Mouse (Mus musculus): ENCODE measurements at regions not wholly inside any gene's neighbourhood (a gene's known extent, or its start where the extent isn't known, plus 50 kb on each side); places are given as distances from the start of the nearest gene placed in this dataset.
"Not testable (repeated sequence)": the region's sequence is repeated elsewhere in the genome, so short reads cannot be mapped to it uniquely, and the experiment has no call there.

- H3K27ac ChIP-seq (replicated peaks; ENCODE audit: low read depth, low read length); H3K36me3 ChIP-seq (ENCODE audit: control insufficient read depth, insufficient read depth, low read length); H3K27me3 ChIP-seq (replicated peaks; ENCODE audit: control insufficient read depth, insufficient read depth, low read length); H3K9ac ChIP-seq (ENCODE audit: low read depth, low read length); H3K9me3 ChIP-seq (ENCODE audit: control insufficient read depth, low read length); ATAC-seq (ENCODE audit: low read depth); H3K4me1 ChIP-seq (ENCODE audit: control insufficient read depth, insufficient read depth, low read length); H3K4me3 ChIP-seq (ENCODE audit: low read depth, low read length); H3K4me2 ChIP-seq (ENCODE audit: low read depth, low read length); DNase-seq (ENCODE audit: low spot score): not testable (repeated sequence)
- WGBS, result 92% methylated on average over 3 of the region's 3 CpGs
Observed at GRCm38 (mm10) chr3:113703040-113703439, 73.1 kb upstream of the Rnpc3 start.

DNA sequence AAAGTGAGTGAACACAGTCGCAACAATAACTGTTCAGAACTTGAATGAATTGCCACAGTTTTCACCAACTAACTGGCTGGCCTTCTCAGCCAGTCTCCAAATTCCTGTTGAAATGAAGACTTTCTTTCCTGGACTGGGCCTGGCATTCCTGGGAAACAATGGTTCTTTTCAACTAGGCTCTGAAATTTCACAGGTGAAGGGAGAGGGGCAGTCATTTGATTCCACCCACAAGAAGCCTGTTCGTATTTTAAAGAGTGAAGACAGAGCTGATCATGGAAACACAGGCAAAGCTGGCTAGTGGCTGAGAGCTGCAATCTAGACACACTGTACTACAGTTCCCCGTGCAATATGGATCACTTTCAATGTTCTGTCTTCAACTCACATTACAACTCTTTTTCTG is 69.1 kb upstream of the Rnpc3 start:
- ATAC-seq (ENCODE audit: low read depth), result peak; percentile 83; the same call in 1 of the 2 replicates
- Histone ChIP-seq H3K9ac (ENCODE audit: low read depth, low read length) (no peak overlapping the region), H3K9me3 (ENCODE audit: control insufficient read depth, low read length) (no peaks in the 10 kb centered on the region), H3K4me1 (ENCODE audit: control insufficient read depth, insufficient read depth, low read length) (no peaks in the 10 kb centered on the region), H3K27ac (replicated peaks; ENCODE audit: low read depth, low read length) (no peak overlapping the region; the same call in 1 of the 2 replicates), H3K27me3 (replicated peaks; ENCODE audit: control insufficient read depth, insufficient read depth, low read length) (no peaks in the 10 kb centered on the region), H3K4me3 (ENCODE audit: low read depth, low read length) (no peak overlapping the region), H3K36me3 (ENCODE audit: control insufficient read depth, insufficient read depth, low read length) (no peaks in the 10 kb centered on the region), H3K4me2 (ENCODE audit: low read depth, low read length) (no peak overlapping the region)
- WGBS, result 39% methylated on average over 3 of the region's 3 CpGs
- peak; percentile 31 for DNase-seq (ENCODE audit: low spot score)

DNA sequence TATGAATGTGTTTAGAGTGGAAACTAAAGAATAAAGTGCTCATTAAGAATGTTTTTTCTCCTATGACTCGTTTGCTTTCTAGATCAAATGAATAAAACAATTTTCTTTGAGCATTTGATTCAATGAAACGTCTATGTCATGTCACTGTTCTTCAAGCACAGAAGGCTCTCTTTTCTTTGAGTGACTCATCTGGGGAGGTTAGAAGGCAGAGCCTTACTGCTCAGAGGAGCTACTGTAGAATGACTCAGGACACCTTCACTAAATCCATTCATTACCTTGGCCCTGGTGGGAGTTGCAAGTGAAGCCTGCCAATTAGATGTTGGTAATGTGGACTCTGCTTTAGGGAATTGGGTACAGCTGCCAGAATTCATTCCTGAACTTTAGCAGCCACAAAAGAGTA is 67.5 kb upstream of the Rnpc3 start:
- Histone ChIP-seq H3K9ac (ENCODE audit: low read depth, low read length) (no peak overlapping the region), H3K27ac (replicated peaks; ENCODE audit: low read depth, low read length) (no peak overlapping the region), H3K9me3 (ENCODE audit: control insufficient read depth, low read length) (no peaks in the 10 kb centered on the region), H3K4me3 (ENCODE audit: low read depth, low read length) (no peak overlapping the region), H3K27me3 (replicated peaks; ENCODE audit: control insufficient read depth, insufficient read depth, low read length) (no peaks in the 10 kb centered on the region), H3K36me3 (ENCODE audit: control insufficient read depth, insufficient read depth, low read length) (no peaks in the 10 kb centered on the region), H3K4me1 (ENCODE audit: control insufficient read depth, insufficient read depth, low read length) (no peaks in the 10 kb centered on the region), H3K4me2 (ENCODE audit: low read depth, low read length) (no peak overlapping the region)
- ATAC-seq (ENCODE audit: low read depth) (no peak), DNase-seq (ENCODE audit: low spot score) (peak; percentile 24)
- 33% methylated on average over 2 of the region's 2 CpGs for WGBS

- Histone ChIP-seq H3K27ac (replicated peaks; ENCODE audit: low read depth, low read length) (no peak overlapping the region), H3K9ac (ENCODE audit: low read depth, low read length) (no peak overlapping the region), H3K36me3 (ENCODE audit: control insufficient read depth, insufficient read depth, low read length) (no peaks in the 10 kb centered on the region), H3K4me2 (ENCODE audit: low read depth, low read length) (no peak overlapping the region), H3K27me3 (replicated peaks; ENCODE audit: control insufficient read depth, insufficient read depth, low read length) (no peaks in the 10 kb centered on the region), H3K4me1 (ENCODE audit: control insufficient read depth, insufficient read depth, low read length) (no peaks in the 10 kb centered on the region), H3K9me3 (ENCODE audit: control insufficient read depth, low read length) (no peaks in the 10 kb centered on the region), H3K4me3 (ENCODE audit: low read depth, low read length) (no peak overlapping the region)
- ATAC-seq (ENCODE audit: low read depth) (no peak), DNase-seq (ENCODE audit: low spot score) (peak; percentile 2)
- WGBS, result 21% methylated on average over 5 of the region's 5 CpGs
Observed at GRCm38 (mm10) chr3:113696518-113696917, 66.6 kb upstream of the Rnpc3 start.

Data from embryonic facial prominence, embryonic 14.5 days (tissue).